Mouse (Mus musculus) urinary bladder, postnatal 36 days (tissue): ENCODE measurements around the gene Ldlr.
"Not testable (repeated sequence)": the region's sequence is repeated elsewhere in the genome, so short reads cannot be mapped to it uniquely, and the experiment has no call there.

Experiments used
- DNase-seq, 2 experiments: peaks; one replicate each; pipeline ENCODE4 v3.0.0; 2022; ENCODE audit warnings: low spot score in 2 of 2, mixed read lengths in 1 of 2

The Ldlr gene

DNA sequence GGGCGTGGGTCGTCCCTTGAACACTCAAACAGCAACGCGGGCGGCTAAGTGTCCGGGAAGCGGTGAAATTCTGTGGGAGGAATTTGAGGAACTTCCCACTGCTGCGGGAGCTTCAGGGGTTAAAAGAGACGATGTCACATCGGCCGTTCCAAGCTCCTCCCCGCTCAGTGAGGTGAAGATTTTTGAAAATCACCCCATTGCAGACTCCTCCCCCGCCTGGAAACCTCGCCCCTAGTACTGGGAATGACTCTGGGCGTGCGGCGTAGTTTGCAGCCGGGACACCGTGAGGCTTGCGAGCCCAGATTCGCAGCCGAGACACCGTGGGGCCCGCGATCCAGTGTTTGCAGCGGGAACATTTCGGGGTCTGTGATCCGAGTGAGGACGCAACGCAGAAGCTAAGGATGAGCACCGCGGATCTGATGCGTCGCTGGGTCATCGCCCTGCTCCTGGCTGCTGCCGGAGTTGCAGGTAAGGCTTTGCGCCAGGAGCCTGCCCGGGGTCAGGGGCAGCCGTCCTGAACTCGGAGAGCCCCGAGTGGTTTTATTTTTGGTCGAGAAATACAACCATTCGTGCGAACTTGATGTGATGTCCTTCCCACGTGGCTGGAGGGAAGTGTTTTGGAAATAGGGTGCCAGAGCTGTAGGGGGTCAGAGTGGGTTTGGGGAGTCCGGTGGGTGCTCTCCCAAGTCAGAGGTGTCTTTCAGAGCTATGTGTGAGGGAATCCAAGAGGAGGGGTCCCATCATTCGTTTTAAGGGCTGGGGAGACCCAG is at the start of gene Ldlr:
Gene Ldlr (plus strand): TSS at position 107 of the 770 bp plus-strand sequence.
- peak; percentile 82 to 90 for DNase-seq

DNA sequence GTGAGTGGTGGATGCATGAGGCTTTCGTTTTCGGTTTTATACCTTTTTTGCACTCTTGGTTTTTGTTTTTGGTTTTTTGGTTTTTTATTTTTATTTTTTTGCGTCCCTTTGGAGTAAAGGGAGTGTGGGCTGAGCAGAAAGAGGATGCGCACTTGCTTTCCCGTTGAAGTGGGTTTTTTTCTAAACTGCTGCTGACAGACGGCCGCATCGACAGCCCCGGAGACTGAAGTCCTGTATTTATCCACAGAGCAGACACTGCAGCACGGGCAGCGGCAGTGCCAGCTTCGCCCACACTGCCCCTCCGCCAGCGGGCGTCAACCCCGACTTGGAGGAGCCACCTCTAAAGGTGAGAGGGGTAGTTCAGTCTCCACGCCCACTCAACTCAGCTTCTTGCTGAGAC is 45.6 kb upstream of the Ldlr start:
- no peak for DNase-seq

DNA sequence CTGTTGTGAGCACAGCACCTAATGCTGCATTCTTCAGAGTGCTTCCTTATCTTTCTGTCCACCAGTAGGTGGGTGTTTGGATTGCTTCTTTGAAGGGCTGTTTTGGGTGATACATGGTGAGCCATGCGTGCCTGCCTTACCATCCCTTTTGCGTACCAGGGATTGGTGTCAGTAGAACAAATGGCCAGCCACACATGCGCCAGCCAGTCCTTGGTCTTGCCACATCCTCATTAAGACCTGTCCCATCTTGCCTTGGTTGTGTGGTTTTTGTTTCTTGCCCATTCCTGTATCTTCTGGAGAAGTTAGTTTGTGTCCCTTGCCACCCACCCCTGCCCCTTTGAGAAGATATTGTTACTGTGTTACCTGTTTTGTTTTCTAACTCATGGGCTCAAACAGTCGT is 42.8 kb upstream of the Ldlr start:
- DNase-seq, result no peak

DNA sequence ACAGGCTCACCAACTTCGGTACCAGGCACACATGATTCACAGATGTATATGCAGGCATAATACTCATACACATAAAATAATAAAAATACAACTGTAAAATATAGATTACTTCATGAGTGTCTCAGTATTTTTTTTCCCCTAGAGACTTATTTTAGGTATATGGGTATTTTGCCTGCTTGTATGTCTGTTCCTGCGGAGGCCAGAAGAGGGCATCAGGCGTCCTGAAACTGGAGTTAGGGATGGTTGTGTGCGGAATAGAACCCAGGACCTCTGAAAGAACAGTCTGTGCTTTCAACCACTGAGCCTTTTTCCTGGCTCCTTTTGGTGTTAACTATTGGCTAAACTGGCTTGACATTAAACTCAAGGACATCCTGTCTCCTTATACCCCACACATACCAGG is 40.5 kb upstream of the Ldlr start:
- no peak for DNase-seq

DNA sequence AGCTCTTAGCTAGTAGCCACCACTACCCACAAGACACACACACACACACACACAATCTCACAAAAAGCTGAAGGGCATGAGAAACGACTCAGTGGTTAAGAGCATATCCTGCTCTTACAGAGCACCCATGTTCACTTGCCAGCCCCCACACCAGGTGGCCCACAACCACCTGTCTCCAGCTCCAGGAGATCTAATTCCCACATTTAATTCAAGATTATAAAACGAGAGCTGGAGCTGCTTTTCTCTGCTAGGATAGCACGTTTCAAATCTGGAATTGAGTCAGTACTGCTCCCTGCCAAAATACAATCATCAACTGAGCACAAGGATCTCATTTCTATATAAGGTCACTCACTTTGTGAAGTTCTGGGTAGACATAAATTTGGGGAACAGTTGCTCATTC is 39.4 kb upstream of the Ldlr start:
- no peak for DNase-seq

DNA sequence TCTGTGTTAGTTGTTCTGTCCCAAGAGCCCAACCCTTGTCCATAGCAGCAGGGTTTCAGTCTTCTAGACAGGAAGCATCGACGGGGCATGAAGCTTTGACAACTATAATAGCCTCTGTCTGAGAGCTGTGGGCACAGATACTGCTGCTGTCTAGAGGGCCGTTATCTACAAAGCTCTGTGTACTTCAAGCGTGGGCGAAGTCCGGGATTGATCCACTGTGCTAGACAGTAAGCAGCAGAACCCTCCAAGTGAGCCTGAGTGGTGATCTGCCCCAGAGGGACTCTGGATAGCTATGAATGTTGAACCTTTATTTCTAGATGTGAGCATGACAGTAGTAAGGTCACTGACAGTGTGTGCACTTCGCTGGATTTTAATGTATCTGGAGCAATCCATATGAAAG is 34.7 kb upstream of the Ldlr start:
- no peak for DNase-seq

DNA sequence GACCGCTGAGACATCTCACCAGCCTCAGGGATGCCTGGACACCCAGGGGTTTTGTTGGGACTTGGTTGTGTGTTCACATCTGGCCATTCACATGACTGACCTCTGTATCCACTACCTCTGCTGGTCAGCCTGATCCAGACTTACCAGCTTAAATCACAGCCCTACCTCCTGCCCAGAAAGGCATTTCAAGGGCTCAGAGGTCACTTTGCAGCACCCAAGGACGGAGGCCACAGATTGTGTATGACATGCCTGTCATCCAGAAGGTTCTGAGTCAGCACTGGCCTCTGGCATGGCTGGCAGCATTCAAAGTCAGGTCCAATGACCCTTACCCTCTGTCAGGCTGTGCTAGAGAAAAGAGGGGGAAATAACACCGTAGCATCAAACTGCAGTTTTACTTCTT is 33.3 kb upstream of the Ldlr start:
- DNase-seq, result no peak

DNA sequence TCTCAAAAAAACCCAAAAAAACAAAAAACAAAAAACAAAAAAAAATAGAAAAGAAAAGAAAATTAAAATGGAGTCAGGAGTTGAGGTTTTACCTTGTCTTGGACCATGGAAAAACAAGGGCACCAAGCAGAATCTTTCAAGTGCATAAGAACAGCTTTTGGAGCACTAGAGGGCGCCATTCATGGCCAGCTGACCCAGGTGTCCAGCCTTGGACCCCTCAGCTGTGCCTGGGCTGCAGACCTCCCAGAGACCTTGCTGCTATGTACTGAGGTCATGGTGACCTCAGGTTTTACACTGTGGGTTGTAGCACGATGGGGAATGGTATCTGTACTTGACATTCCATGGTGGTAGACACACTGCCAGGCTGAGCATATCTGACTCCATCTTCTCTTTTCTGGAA is 31.4 kb upstream of the Ldlr start:
- no peak for DNase-seq

DNA sequence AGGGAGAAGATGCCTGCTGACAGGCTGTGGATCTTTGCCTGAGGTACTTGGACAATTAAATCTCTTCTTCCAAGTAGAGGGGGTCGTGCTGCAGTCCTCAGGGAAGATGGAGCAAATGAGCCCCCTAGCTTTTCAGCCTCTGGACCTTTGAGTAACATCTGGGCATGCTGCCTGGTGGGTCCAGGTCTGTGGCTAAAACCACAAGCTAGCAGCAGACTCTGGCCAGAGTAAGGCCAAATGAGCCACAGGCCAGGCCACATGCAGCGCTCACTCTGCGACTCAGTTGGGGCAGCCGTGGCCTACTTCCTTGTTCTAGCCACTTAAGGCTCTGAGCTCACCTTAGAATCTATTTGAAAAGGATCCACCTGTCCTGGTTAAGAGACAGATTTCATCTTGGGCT is 30.8 kb upstream of the Ldlr start:
- DNase-seq, result no peak

DNA sequence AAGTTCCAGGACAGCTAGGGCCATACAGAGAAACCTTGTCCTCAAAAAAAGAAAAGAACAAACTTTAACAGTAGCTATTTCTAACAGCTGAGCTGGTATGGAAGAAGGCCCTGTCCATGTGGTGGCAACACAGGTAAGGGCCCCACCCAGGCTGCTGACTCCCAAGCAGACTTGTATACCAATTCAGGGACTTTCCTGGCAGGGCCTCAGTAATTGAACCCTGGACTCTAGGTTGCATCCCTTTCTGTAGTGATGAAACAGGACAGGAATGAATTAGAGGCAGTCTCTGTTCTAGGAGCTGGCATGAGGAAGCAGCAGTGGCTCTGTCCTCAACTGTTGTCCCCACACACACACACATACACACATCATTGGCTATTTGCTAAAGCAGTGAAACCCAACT is 29.2 kb upstream of the Ldlr start:
- DNase-seq, result no peak

DNA sequence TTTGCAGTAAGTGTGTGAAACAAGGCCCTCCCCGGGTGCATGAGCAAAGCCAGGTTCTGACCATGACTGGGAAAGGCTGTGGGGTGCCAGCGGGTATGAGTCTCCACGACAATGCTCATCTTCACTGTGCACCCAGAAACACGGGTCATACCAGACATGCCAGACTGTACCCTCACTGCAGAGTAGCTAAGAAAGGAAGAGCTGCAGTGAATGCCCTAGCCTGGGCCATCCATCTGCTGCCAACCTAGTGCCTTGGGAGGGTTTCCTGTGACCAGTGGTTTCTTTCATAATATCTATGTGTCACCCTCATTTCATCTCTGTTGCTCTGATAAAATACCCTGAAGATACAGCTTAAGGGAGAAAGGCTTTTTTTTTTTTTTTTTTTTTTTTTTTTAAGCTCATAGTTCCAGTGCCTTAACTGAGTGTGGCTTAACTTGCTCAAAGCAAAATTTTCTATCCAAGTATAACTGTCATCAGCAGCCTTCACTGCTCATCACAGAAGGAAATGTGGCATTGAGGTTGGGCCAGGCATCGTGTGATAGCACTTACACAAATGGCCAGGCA is 28.0 kb upstream of the Ldlr start:
- DNase-seq, result no peak

DNA sequence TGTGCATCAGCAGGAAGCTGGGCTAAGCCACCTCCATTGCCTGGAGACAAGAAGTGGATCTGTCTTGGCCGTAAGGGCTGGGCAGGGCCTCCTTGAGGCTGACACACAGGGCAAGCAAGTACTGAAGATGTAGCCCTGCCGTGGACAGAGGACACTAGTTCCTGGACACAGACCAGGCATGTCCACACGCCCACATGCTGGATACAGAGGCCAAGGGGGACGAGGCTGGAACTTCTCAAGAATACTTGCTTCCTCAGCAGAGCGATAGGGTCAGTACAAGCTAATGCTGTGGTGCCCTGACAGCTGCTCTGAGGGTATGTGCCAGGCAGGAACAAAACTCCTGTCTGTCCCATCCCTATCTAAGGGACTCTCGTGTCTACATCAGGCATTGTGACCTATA is 26.2 kb upstream of the Ldlr start:
- no peak for DNase-seq

DNA sequence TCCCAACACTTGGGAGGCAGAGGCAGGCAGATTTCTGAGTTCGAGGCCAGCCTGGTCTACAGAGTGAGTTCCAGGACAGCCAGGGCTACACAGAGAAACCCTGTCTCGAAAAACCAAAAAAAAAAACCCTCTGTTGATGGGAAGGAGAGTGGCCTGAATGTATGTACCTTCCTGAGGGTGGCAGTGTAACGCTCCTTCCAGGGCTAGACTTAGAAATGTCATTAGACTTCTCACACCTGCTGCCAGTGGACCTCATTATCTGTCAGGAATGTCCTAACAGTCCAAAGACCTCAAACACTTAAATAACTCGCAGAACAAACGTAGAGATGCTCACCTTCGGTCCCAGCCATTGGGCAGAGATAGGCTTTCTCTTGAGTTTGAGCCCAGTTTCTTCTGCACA is 24.0 kb upstream of the Ldlr start:
- DNase-seq, result not testable (repeated sequence)

DNA sequence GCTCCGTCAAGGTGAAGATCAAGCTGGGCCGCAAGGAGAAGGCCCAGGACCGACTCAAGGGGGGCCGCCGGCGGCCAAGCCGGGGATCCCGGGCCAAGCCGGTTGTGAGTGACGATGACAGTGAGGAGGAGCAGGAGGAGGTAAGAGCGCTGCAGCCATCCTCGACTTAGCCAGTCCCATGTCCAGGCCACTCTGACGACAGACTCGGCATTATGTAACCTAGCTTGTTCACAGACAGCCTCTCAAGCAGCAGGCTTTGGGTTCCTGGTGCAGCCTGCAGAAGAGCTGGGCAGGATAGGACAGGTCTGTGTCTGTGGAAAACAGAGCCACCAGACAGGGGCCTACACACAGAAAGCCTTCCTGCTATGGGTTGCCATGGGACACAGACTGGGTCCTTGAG is 22.2 kb upstream of the Ldlr start:
- no peak for DNase-seq

DNA sequence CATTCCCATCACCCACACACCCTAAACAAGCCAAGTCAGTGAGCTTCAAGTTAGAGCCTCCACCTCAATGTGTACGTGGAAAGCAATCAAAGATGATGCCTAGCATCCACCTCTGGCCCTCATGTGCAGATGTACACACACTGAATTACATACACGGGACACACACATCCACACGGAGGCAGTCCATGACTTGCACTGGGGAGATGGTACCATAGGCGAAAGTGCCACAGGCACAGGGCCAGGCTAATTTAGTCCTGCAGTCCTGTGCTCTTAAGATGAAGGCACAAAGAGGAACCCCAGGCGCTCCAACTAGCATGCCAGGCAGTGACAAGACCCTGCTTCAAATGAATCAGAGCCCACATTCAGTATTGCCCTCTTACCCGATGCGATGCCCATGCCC is 19.8 kb upstream of the Ldlr start:
- DNase-seq, result no peak

DNA sequence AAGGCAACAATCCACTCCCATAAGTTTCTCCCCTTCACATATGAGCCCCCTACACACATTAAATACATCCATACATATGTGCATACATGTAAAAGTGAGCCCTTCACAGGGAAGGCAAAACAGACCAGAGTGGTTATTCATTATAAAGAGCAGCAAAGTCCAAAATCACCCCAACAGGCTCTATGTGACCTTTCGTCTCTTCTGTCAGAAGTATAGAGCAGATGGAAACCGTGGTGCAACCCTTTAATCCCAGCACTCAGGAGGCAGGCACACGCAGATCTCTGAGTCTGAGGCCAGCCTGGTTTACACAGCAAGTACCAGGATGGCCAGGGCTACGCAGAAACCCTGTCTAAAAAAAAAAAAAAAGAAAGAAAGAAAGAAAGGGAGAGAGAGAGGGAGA is 17.2 kb upstream of the Ldlr start:
- DNase-seq, result no peak

DNA sequence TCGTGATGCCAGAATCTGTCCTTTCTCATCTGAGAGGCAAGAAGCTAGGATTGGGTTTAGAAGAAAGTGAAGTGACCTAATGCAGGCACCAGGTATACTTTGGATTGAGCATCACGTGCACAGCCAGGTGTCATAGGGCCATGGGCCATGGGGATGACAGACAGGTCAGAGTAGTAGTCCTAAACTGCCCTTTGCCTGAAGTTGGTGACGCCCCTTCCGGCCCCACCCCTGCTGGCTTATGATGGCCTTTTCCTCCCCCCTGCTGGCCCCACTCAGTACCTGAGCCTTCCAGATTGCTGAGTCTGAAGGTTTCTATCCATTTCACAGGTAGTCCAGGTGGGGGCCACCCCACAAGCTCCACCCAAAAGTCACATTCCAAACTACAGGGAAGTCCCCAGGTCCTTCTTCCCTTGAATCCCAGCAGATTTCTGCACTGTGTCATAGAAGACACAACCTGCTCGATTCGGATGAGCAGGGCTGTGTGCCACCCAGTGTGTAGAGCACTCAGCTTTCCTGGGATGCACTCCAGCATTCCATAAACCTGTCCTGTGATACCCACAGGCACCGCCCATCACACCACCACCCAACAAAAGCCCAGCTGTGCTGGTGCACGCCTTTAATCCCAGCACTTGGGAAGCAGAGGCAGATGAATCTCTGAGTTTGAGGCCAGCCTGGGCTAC is 16.6 kb upstream of the Ldlr start:
- DNase-seq, result no peak

DNA sequence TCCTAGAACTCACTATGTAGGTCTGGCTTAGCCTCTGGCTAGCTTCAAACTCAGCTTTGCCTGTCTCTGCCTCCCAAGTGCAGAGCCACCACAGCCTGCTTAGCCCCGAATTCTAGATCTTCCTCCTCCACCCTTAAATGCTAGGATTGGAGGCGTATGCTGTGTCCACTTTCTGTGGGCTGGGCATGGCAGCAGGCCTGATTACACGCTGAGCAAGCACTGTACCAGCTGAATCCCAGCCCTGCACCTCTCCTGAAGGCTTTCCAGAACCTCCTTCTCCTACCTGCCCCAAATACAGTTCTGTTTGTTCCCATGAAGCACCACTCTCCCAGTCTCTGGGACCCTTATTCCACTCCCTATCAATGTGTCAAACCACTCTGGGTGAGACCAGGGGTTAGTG is 13.9 kb upstream of the Ldlr start:
- no peak for DNase-seq

DNA sequence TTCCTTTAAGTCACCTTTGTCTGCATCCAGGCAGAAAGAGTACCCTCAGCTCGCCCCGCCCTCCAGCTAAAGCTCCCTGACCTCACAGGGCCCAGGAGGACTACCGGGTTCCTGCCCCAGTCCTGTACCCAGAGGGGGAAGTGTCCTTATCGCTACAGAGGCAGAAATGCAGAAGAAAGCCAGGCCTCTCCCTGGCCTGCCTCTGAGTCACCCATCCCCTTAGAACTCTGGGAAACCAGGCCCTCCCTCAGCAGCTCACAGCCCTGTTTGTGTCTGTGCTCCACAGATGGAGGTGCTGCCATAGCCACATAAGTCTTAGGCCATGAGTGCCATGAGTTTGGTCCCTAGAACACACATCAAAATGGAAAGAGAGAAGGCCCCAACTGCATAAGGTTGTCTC is 8.0 kb upstream of the Ldlr start:
- peak; percentile 52 to 68 for DNase-seq

DNA sequence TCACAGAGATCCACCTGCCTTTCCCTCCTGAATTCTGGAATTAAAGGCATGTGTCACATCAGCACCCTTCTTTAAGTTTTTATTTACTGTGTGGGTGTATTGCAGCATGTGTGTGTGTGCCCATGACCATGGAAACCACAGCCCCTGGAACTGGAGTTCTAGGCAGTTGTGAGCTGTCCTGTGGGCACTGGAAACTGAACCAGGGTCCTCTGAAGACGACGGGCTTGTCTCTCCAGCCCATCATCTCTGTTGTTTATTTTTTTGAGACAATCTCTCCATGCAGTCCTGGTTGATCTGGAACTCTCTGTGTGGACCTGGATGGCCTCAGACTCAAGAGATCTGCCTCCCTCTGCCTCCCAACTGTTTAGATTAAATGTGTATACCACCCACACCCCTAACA is 6.3 kb upstream of the Ldlr start:
- no peak for DNase-seq

DNA sequence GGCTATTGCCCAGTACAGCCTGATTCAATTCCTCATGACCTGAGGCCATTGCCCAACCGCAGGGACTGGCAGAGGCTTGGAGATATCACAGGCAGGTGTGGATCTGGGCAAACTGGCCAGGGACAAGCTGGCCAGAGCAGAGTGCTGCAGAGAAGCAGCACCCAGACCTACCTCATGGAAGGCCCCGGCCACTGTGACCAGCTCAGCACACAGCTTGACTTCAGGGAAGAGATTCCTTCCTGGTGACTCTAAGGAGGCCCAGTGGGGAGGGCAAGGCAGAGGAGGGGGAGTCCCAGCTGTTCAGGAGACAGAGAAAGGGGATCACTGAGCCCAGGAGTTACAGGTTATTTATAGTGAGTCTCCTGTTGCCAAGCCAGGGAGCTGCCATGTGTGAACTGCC is 2.2 kb upstream of the Ldlr start:
- no peak for DNase-seq

DNA sequence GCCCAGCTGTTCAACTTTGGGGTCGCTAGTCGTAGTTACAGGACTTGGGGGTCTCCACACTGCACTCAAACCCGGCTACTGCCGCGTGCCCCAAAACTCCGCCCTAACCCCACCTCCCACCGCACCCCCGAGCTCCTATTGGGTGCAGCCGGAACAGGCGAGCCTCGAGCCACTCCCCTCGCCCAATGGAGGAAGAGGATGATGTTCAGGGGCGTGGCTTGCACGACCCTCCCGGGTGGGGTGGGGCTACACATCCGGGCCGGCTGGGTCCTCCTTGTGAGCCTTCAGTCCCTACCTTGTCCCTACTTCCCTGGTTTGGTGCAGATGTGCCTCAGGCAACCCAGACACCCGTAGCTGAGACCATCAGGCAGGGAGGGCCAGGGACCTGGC is 859 bp downstream of the Ldlr start:
- peak; percentile 87 to 91 for DNase-seq
